Comparison of ENCODE assay signal across 21 mouse cellular contexts in the genomic region with DNA sequence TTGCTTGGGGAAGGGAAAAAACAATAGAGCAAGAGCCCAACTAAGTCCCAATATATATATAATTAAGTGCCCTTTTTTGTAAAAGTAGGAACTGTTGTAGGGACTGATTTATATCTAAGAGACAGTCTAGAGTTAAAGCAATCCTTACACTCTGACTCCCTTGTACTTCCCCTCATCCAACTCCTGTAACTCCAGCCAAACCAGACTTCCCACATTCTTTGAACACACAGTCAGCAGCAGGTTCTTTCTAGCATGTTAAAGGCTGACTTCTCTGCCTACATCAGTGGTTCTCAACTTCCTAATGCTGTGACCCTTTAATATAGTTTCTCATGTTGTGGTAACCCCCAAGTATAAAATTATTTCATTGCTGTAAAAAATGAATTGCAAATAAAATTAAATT. TPM values are rescaled to one million over a fixed set of nuclear protein-coding genes. Genes with fewer than 3 reads are reported as not detected.
DNase-seq lines count a peak whose midpoint lies in the region; ATAC-seq and TF ChIP-seq lines count a peak whose summit lies in the region.
"Had no signal": no experiment of that assay in that cellular context is flagged by ENCODE, and none has a peak within 500 bp of the region (broad histone marks: within the 10 kb centered on the region; RNA-seq: fewer than 3 reads in every experiment).

No protein-coding gene starts in this region.

- no peak overlapping the region for H3K27ac ChIP-seq in intestine, embryonic 16.5 days (ENCODE audit: low read length)
- no peak overlapping the region for H3K27ac ChIP-seq in intestine, embryonic 15.5 days
- no peak overlapping the region for H3K27ac ChIP-seq in lung, embryonic 14.5 days (ENCODE audit: low read depth)
- H3K27ac ChIP-seq: heart, embryonic 15.5 days; midbrain, embryonic 13.5 days had no signal

- no peaks in the 10 kb centered on the region for H3K9me3 ChIP-seq in intestine, embryonic 16.5 days (ENCODE audit: control insufficient read depth, low read length)
- no peaks in the 10 kb centered on the region for H3K9me3 ChIP-seq in intestine, embryonic 15.5 days
- no peaks in the 10 kb centered on the region for H3K9me3 ChIP-seq in lung, embryonic 14.5 days (ENCODE audit: low read depth, low read length)
- H3K9me3 ChIP-seq: heart, embryonic 15.5 days; midbrain, embryonic 13.5 days had no signal

- H3K4me3 ChIP-seq in intestine, embryonic 16.5 days (ENCODE audit: low read length) = no peak overlapping the region
- H3K4me3 ChIP-seq in intestine, embryonic 15.5 days (replicated peaks) = no peak overlapping the region
- no peak overlapping the region for H3K4me3 ChIP-seq in lung, embryonic 14.5 days (ENCODE audit: low read depth, low read length)
- H3K4me3 ChIP-seq: heart, embryonic 15.5 days; midbrain, embryonic 13.5 days had no signal

- H3K9ac ChIP-seq in intestine, embryonic 16.5 days (ENCODE audit: low read depth, low read length) = no peak overlapping the region
- no peak overlapping the region for H3K9ac ChIP-seq in intestine, embryonic 15.5 days
- no peak overlapping the region for H3K9ac ChIP-seq in lung, embryonic 14.5 days
- H3K9ac ChIP-seq: heart, embryonic 15.5 days; midbrain, embryonic 13.5 days had no signal

- intact Hi-C loops in left cerebral cortex, postnatal 36 days (cut with DNase I) = no loop called here

- no peaks in the 10 kb centered on the region for H3K27me3 ChIP-seq in intestine, embryonic 16.5 days (replicated peaks; ENCODE audit: control insufficient read depth, insufficient read depth, low read length)
- H3K27me3 ChIP-seq in intestine, embryonic 15.5 days (replicated peaks) = no peaks in the 10 kb centered on the region
- no peaks in the 10 kb centered on the region for H3K27me3 ChIP-seq in lung, embryonic 14.5 days (ENCODE audit: insufficient read depth, low read length)
- H3K27me3 ChIP-seq: heart, embryonic 15.5 days; midbrain, embryonic 13.5 days had no signal

- ATAC-seq in intestine, embryonic 16.5 days = peak; percentile 33; the same call in 1 of the 2 replicates
- ATAC-seq in intestine, embryonic 15.5 days = no peak
- no peak for ATAC-seq in lung, embryonic 14.5 days (ENCODE audit: insufficient read depth)
- ATAC-seq: forebrain, embryonic 14.5 days; midbrain, embryonic 13.5 days had no signal

- TF ChIP-seq CTCF in lung, embryonic 14.5 days (IDR thresholded peaks at IDR 0.05; ENCODE audit: low read depth) = no peak

- peak; percentile 55 for DNase-seq in lung, embryonic 14.5 days
- DNase-seq in lung, postnatal 4 days = no peak
- DNase-seq in forelimb bud, embryonic 11.5 days (ENCODE audit: low read depth, low spot score) = peak; percentile 9
- peak; percentile 67 for DNase-seq in lung, postnatal 36 days
- DNase-seq in left cerebral cortex, postnatal 36 days (ENCODE audit: low spot score in 2 of 2) = no peak
- DNase-seq in ovary, postnatal 10 days (ENCODE audit: low spot score) = no peak
- DNase-seq: adrenal gland, postnatal 10 days; B cell, adult 2 months; heart, adult 18-20 months; kidney, postnatal 4 days; right cerebral cortex, postnatal 25 days; thymus, postnatal 25 days had no signal

- H3K36me3 ChIP-seq in intestine, embryonic 16.5 days (ENCODE audit: control insufficient read depth, insufficient read depth, low read length) = peaks cover 5% of the 10 kb centered on the region; the same call in 1 of the 2 replicates
- 0 out of 2 replicates have a peak, but pooled peaks cover 4% of the 10 kb centered on the region for H3K36me3 ChIP-seq in intestine, embryonic 15.5 days
- H3K36me3 ChIP-seq in lung, embryonic 14.5 days (ENCODE audit: insufficient read depth) = peaks cover 34% of the 10 kb centered on the region

- H3K4me1 ChIP-seq in intestine, embryonic 16.5 days (ENCODE audit: control insufficient read depth, insufficient read depth, low read length) = no peaks in the 10 kb centered on the region
- H3K4me1 ChIP-seq in intestine, embryonic 15.5 days (replicated peaks) = no peaks in the 10 kb centered on the region
- no peaks in the 10 kb centered on the region for H3K4me1 ChIP-seq in lung, embryonic 14.5 days (ENCODE audit: insufficient read depth)
- H3K4me1 ChIP-seq: midbrain, embryonic 13.5 days had no signal

- H3K4me2 ChIP-seq in intestine, embryonic 16.5 days (ENCODE audit: low read depth, low read length) = no peak overlapping the region
- H3K4me2 ChIP-seq in intestine, embryonic 15.5 days (replicated peaks) = no peak overlapping the region
- H3K4me2 ChIP-seq in lung, embryonic 14.5 days = no peak overlapping the region
- H3K4me2 ChIP-seq: heart, embryonic 15.5 days; liver, embryonic 11.5 days; midbrain, embryonic 13.5 days had no signal

RNA-seq across cellular contexts. Expression of a gene that starts 34.3 kb away (rescaled TPM):
- polyA plus RNA-seq in intestine, embryonic 16.5 days (2015; fragmentation: Nextera tagmentation; extraction: Ambion mirVana) = 10.9 and 11.2 TPM in 2 replicates
- polyA plus RNA-seq in intestine, embryonic 15.5 days (2015; fragmentation: Nextera tagmentation; extraction: Ambion mirVana) = 13.2 and 14.8 TPM in 2 replicates
- polyA plus RNA-seq in lung, embryonic 14.5 days (2014; fragmentation: Nextera tagmentation; extraction: Ambion mirVana) = 20.9 and 21.9 TPM in 2 replicates
- total RNA-seq in left cerebral cortex, postnatal 36 days (2021) = 10 to 100 TPM; 45.2 to 65.1 TPM

RNA-seq across cellular contexts. Expression of a gene that starts 40.9 kb away (rescaled TPM):
- not detected in 2 replicates for polyA plus RNA-seq in intestine, embryonic 16.5 days (2015; fragmentation: Nextera tagmentation; extraction: Ambion mirVana)
- not detected in 2 replicates for polyA plus RNA-seq in intestine, embryonic 15.5 days (2015; fragmentation: Nextera tagmentation; extraction: Ambion mirVana)
- not detected in 2 replicates for polyA plus RNA-seq in lung, embryonic 14.5 days (2014; fragmentation: Nextera tagmentation; extraction: Ambion mirVana)
- total RNA-seq in left cerebral cortex, postnatal 36 days (2021) = 1 to 10 TPM; 1.3 to 2.7 TPM
- total RNA-seq: hematopoietic stem cell, adult 5-6 weeks; megakaryocyte progenitor cell, adult 5-6 weeks had no signal
- polyA plus RNA-seq: forebrain, embryonic 14.5 days; liver, embryonic 11.5 days; midbrain, embryonic 13.5 days; neural tube, embryonic 14.5 days had no signal

RNA-seq across cellular contexts. Expression of a gene that starts 51.7 kb away (rescaled TPM):
- polyA plus RNA-seq in intestine, embryonic 16.5 days (2015; fragmentation: Nextera tagmentation; extraction: Ambion mirVana) = 22.2 and 28.5 TPM in 2 replicates
- 11.7 and 12.9 TPM in 2 replicates for polyA plus RNA-seq in intestine, embryonic 15.5 days (2015; fragmentation: Nextera tagmentation; extraction: Ambion mirVana)
- polyA plus RNA-seq in lung, embryonic 14.5 days (2014; fragmentation: Nextera tagmentation; extraction: Ambion mirVana) = 0.11 and 0.13 TPM in 2 replicates
- under 1 TPM; 0.57 to 0.82 TPM for total RNA-seq in left cerebral cortex, postnatal 36 days (2021)
- polyA plus RNA-seq: liver, embryonic 11.5 days had no signal

Comparison
In these comparisons a context has a peak if more than half of its experiments do, and no peak if none do; other contexts are left out.
1. DNase-seq: peak in lung, embryonic 14.5 days (single experiment), forelimb bud, embryonic 11.5 days (single experiment) and lung, postnatal 36 days (single experiment); none in lung, postnatal 4 days (0 of 2), left cerebral cortex, postnatal 36 days (0 of 2) and ovary, postnatal 10 days (single experiment).
2. RNA of a gene that starts 51.7 kb away (polyA plus RNA-seq): 22.2 to 28.5 TPM in intestine, embryonic 16.5 days and 11.7 to 12.9 TPM in intestine, embryonic 15.5 days; 0.11 to 0.13 TPM in lung, embryonic 14.5 days; every median in the first group is over 10 times any median in the second.